Mouse (Mus musculus) heart, embryonic 16.5 days (tissue): ENCODE data around the gene Zp2. TPM values are rescaled to one million over a fixed set of nuclear protein-coding genes. Genes with fewer than 3 reads are reported as not detected.

Experiments
- ATAC-seq: fragments of 200-750 bp; cut with Nextera tagmentation; replicated peaks from 2 replicates; pipeline ENCODE4 v1.8.0; 2017; ENCODE audit warnings: moderate number of reproducible peaks; ENCODE audit not compliant: insufficient read depth, low FRiP score; ENCODE audit errors: extremely low read depth
- H3K27ac ChIP-seq: fragments of 300-500 bp; sonication (generic); 2 replicates; pipeline ENCODE4 v1.5.1; 2014; ENCODE audit warnings: mild to moderate bottlenecking, low read length, control low read depth, moderate library complexity
- H3K27me3 ChIP-seq: fragments of 300-500 bp; sonication (generic); 2 replicates; pipeline ENCODE4 v1.6.1; 2014; ENCODE audit warnings: low read length, mixed read lengths; ENCODE audit not compliant: control insufficient read depth, insufficient read depth
- H3K36me3 ChIP-seq: fragments of 300-500 bp; sonication (generic); 2 replicates; pipeline ENCODE4 v1.6.1; 2014; ENCODE audit not compliant: control insufficient read depth, insufficient read depth
- H3K4me1 ChIP-seq: fragments of 300-500 bp; sonication (generic); 2 replicates; pipeline ENCODE4 v1.6.1; 2014; ENCODE audit warnings: low read length, mixed read lengths; ENCODE audit not compliant: control insufficient read depth, insufficient read depth
- H3K4me2 ChIP-seq: fragments of 300-500 bp; sonication (generic); 2 replicates; pipeline ENCODE4 v1.6.1; 2014; ENCODE audit warnings: low read depth, mild to moderate bottlenecking, control low read depth, low read length
- H3K4me3 ChIP-seq: fragments of 300-500 bp; sonication (generic); 2 replicates; pipeline ENCODE4 v1.5.1; 2014; ENCODE audit warnings: mild to moderate bottlenecking, control low read depth, low read length
- H3K9ac ChIP-seq: fragments of 300-500 bp; sonication (generic); 2 replicates; pipeline ENCODE4 v1.6.1; 2014; ENCODE audit warnings: low read length, control low read depth
- H3K9me3 ChIP-seq: fragments of 300-500 bp; sonication (generic); replicated peaks from 2 replicates; pipeline ENCODE4 v1.6.1; 2016; ENCODE audit warnings: low read length; ENCODE audit not compliant: control insufficient read depth
- WGBS: fragments of 180-500 bp; shearing (Covaris S2); extraction: QIAGEN DNeasy Blood & Tissue Kit; methylation state at CpG from one replicate; pipeline ENCODE4 v1.1.7; 2014; 5-methylcytosine and 5-hydroxymethylcytosine counted together
- polyA plus RNA-seq: library from polyadenylated mRNA; unstranded; fragments of >200 nt; fragmentation: Nextera tagmentation; extraction: Ambion mirVana; gene quantifications from 2 replicates; pipeline ENCODE4 v1.2.1, GENCODE M21; 2015

The Zp2 gene
- not detected in 2 replicates for polyA plus RNA-seq

GRCm38 (mm10) chr7:120145191-120145590, at the start of gene Zp2:
TSS of gene Zp2 (minus strand) at chr7:120145291.
- Histone ChIP-seq H3K4me2 (no peak within 1 kb of the TSS), H3K4me3 (no peak within 1 kb of the TSS), H3K36me3 (no peaks in the 10 kb centered on the region), H3K4me1 (peaks cover 3% of the 10 kb centered on the region; the same call in 1 of the 2 replicates), H3K27ac (no peak within 1 kb of the TSS), H3K9me3 (no peaks in the 10 kb centered on the region), H3K27me3 (no peaks in the 10 kb centered on the region; the same call in 1 of the 2 replicates), H3K9ac (no peak within 1 kb of the TSS)
- 69% methylated on average over 9 of the region's 9 CpGs for WGBS
- no peak for ATAC-seq

GRCm38 (mm10) chr7:120192816-120193215, 47.7 kb upstream of the Zp2 start:
- H3K4me1 ChIP-seq, result peaks cover 7% of the 10 kb centered on the region
- no peak overlapping the region for H3K27ac ChIP-seq
- H3K4me2 ChIP-seq, result no peak overlapping the region
- H3K9ac ChIP-seq, result no peak overlapping the region
- no peaks in the 10 kb centered on the region for H3K27me3 ChIP-seq
- no peak for ATAC-seq
- no peak overlapping the region for H3K4me3 ChIP-seq
- WGBS, result 71% methylated on average over 6 of the region's 6 CpGs
- no peaks in the 10 kb centered on the region for H3K9me3 ChIP-seq
- no peaks in the 10 kb centered on the region for H3K36me3 ChIP-seq

- H3K4me3 ChIP-seq, result no peak overlapping the region
- WGBS, result 47% methylated on average over 3 of the region's 3 CpGs
- no peak overlapping the region for H3K4me2 ChIP-seq
- ATAC-seq, result no peak
- no peak overlapping the region for H3K27ac ChIP-seq
- no peak overlapping the region for H3K9ac ChIP-seq
- no peaks in the 10 kb centered on the region for H3K9me3 ChIP-seq
- H3K27me3 ChIP-seq, result no peaks in the 10 kb centered on the region
- no peaks in the 10 kb centered on the region for H3K36me3 ChIP-seq
- H3K4me1 ChIP-seq, result peaks cover 7% of the 10 kb centered on the region
Observed at GRCm38 (mm10) chr7:120192207-120192606, 47.1 kb upstream of the Zp2 start.

GRCm38 (mm10) chr7:120190150-120190665, 45.1 kb upstream of the Zp2 start:
- Histone ChIP-seq H3K27me3 (no peaks in the 10 kb centered on the region), H3K36me3 (no peaks in the 10 kb centered on the region), H3K4me1 (peaks cover 7% of the 10 kb centered on the region), H3K4me3 (no peak overlapping the region), H3K9ac (no peak overlapping the region), H3K27ac (no peak overlapping the region), H3K4me2 (no peak overlapping the region), H3K9me3 (no peaks in the 10 kb centered on the region)
- ATAC-seq, result peak; percentile 58; the same call in 1 of the 2 replicates
- 7% methylated on average over 8 of the region's 8 CpGs for WGBS

- no peak overlapping the region for H3K27ac ChIP-seq
- WGBS, result 51% methylated on average over 8 of the region's 8 CpGs
- H3K27me3 ChIP-seq, result no peaks in the 10 kb centered on the region
- no peak overlapping the region for H3K4me2 ChIP-seq
- no peaks in the 10 kb centered on the region for H3K9me3 ChIP-seq
- no peaks in the 10 kb centered on the region for H3K36me3 ChIP-seq
- no peak overlapping the region for H3K9ac ChIP-seq
- ATAC-seq, result no peak
- H3K4me1 ChIP-seq, result peaks cover 7% of the 10 kb centered on the region
- no peak overlapping the region for H3K4me3 ChIP-seq
Observed at GRCm38 (mm10) chr7:120189369-120190149, 44.5 kb upstream of the Zp2 start.

- no peak for ATAC-seq
- Histone ChIP-seq H3K4me3 (no peak overlapping the region), H3K4me1 (peaks cover 7% of the 10 kb centered on the region), H3K9ac (no peak overlapping the region), H3K36me3 (no peaks in the 10 kb centered on the region), H3K27me3 (no peaks in the 10 kb centered on the region), H3K9me3 (no peaks in the 10 kb centered on the region), H3K4me2 (no peak overlapping the region), H3K27ac (no peak overlapping the region)
- 77% methylated on average over 5 of the region's 5 CpGs for WGBS
Observed at GRCm38 (mm10) chr7:120188946-120189345, 43.9 kb upstream of the Zp2 start.

GRCm38 (mm10) chr7:120182891-120183290, 37.8 kb upstream of the Zp2 start:
- H3K27me3 ChIP-seq, result no peaks in the 10 kb centered on the region
- H3K9me3 ChIP-seq, result no peaks in the 10 kb centered on the region
- no peak overlapping the region for H3K4me3 ChIP-seq
- H3K9ac ChIP-seq, result no peak overlapping the region
- no peak overlapping the region for H3K4me2 ChIP-seq
- H3K27ac ChIP-seq, result no peak overlapping the region
- no peak for ATAC-seq
- H3K36me3 ChIP-seq, result no peaks in the 10 kb centered on the region
- H3K4me1 ChIP-seq, result no peaks in the 10 kb centered on the region

- no peak overlapping the region for H3K4me2 ChIP-seq
- H3K9me3 ChIP-seq, result no peaks in the 10 kb centered on the region
- no peaks in the 10 kb centered on the region for H3K4me1 ChIP-seq
- H3K4me3 ChIP-seq, result no peak overlapping the region
- no peaks in the 10 kb centered on the region for H3K36me3 ChIP-seq
- H3K27me3 ChIP-seq, result no peaks in the 10 kb centered on the region
- 94% methylated on average over 4 of the region's 4 CpGs for WGBS
- H3K27ac ChIP-seq, result no peak overlapping the region
- no peak for ATAC-seq
- no peak overlapping the region for H3K9ac ChIP-seq
Observed at GRCm38 (mm10) chr7:120181401-120182230, 36.5 kb upstream of the Zp2 start.

GRCm38 (mm10) chr7:120180547-120180946, 35.5 kb upstream of the Zp2 start:
- Histone ChIP-seq H3K9ac (no peak overlapping the region), H3K36me3 (no peaks in the 10 kb centered on the region)

More at GRCm38 (mm10) chr7:120180547-120180946, 35.5 kb upstream of the Zp2 start:
- H3K4me3 ChIP-seq, result no peak overlapping the region
- H3K27ac ChIP-seq, result no peak overlapping the region
- H3K4me2 ChIP-seq, result no peak overlapping the region
- no peak for ATAC-seq
- WGBS, result 73% methylated on average over 5 of the region's 5 CpGs
- no peaks in the 10 kb centered on the region for H3K27me3 ChIP-seq
- no peaks in the 10 kb centered on the region for H3K9me3 ChIP-seq
- no peaks in the 10 kb centered on the region for H3K4me1 ChIP-seq
